Mouse (Mus musculus) megakaryocyte, embryonic 14.5 days (primary cell): ENCODE data around the gene Prdm15.

Experiments used
- FLI1 ChIP-seq: IDR thresholded peaks from 2 replicates; pipeline ENCODE4 v1.6.1; 2012; ENCODE audit warnings: low read length, inconsistent platforms, mixed read lengths
- GATA1 ChIP-seq: IDR thresholded peaks from 3 replicates; pipeline ENCODE4 v1.6.1; 2012; ENCODE audit warnings: mixed read lengths, low read length, inconsistent platforms, borderline replicate concordance

- TF ChIP-seq GATA1 = no peak
- no peak for TF ChIP-seq FLI1
Observed at GRCm38 (mm10) chr16:97751884-97752283, 99.8 kb downstream of the Prdm15 start.
